Mouse (Mus musculus): ENCODE data around the gene Adnp. TPM values are rescaled to one million over a fixed set of nuclear protein-coding genes. Genes with fewer than 3 reads are reported as not detected.

Adnp gene
- polyA plus RNA-seq, 1 experiment from 2014 or later = 20.6 TPM

GRCm38 (mm10) chr2:168145437-168145836 lies 61.5 kb downstream of the Adnp start:
- Histone ChIP-seq H3K27me3 (no peaks in the 10 kb centered on the region), H3K27ac (peak overlapping the region; percentile 24; the same call in 1 of the 2 replicates), H3K4me3 (no peak overlapping the region), H3K36me3 (no peaks in the 10 kb centered on the region), H3K4me1 (peaks cover 14% of the 10 kb centered on the region), H3K9me3 (replicated peaks) (no peaks in the 10 kb centered on the region), H3K9ac (0 out of 2 replicates have a peak overlapping the region, but pooled peaks have one; percentile 39), H3K4me2 (replicated peaks) (no peak overlapping the region)
- 82% methylated on average over 2 of the region's 2 CpGs for WGBS
- no peak for ATAC-seq (ENCODE audit: low FRiP score)

DNA sequence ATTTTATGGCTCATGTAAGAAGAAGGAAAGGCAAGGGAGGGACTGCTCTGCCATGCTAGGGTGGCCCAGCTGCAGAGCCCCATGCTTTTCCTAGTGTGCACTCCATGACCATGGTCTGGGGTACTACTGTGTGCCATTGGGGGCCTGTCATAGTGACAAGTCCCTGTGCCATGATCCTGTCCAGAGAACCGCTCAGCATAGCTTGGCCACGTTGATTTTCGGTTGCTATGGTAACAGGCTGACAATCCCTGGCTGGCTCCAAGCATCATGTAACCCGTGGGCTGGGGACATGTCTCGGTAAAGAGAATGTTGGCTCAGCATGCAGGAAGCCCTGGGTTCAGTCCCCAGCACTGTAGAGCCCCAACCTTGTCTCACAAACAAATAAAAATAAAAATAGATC lies 63.1 kb downstream of the Adnp start:
- H3K27me3 ChIP-seq = no peaks in the 10 kb centered on the region

DNA sequence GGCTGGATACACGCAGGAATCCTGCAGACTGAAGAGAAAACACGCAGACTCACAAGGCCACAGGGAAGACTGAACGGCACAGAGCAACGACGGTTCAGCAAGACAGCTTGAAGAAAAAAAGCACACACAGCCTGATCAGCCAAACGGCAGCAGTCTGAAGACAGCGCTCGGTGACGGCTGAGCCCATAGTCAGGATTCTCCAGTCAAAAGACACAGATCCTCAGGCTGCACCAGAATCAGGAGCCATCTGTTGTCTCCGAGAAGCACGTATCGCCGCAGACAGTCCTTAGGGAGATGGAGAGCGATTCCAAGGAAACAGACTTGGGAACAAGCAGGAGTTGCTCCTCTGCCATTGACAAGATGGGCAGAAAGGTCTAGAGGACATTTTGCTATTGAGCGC lies 69.8 kb downstream of the Adnp start:
- Histone ChIP-seq H3K9me3 (replicated peaks) (no peaks in the 10 kb centered on the region), H3K9ac (no peak overlapping the region), H3K36me3 (no peaks in the 10 kb centered on the region), H3K4me3 (no peak overlapping the region), H3K27ac (0 out of 2 replicates have a peak overlapping the region, but pooled peaks have one; percentile 18), H3K4me2 (replicated peaks) (0 out of 2 replicates have a peak overlapping the region, but pooled peaks have one; percentile 9), H3K27me3 (no peaks in the 10 kb centered on the region), H3K4me1 (no peaks in the 10 kb centered on the region)
- no peak for ATAC-seq (ENCODE audit: low FRiP score)
- WGBS = 62% methylated on average over 15 of the region's 15 CpGs

More for the DNA sequence above, 63.1 kb downstream of the Adnp start:
- H3K36me3 ChIP-seq = no peaks in the 10 kb centered on the region
- H3K27ac ChIP-seq = no peak overlapping the region
- no peak overlapping the region for H3K4me3 ChIP-seq
- no peaks in the 10 kb centered on the region for H3K9me3 ChIP-seq (replicated peaks)
- H3K4me1 ChIP-seq = peaks cover 14% of the 10 kb centered on the region
- ATAC-seq (ENCODE audit: low FRiP score) = no peak
- no peak overlapping the region for H3K4me2 ChIP-seq (replicated peaks)
- WGBS = 37% methylated on average over 5 of the region's 5 CpGs
- H3K9ac ChIP-seq = no peak overlapping the region

Small RNAs within 50 kb of the gene (microRNA-seq; reads per million reads assigned to microRNA genes)
- gene Gm24561 = not detected

Other genes with a start within 250 kb of the Adnp start
- gene Ripor3, start 196.5 kb downstream of the Adnp start, polyA plus RNA-seq (2016; fragmentation: Nextera tagmentation; extraction: Ambion mirVana) = 1.1 and 1.3 TPM in 2 replicates
- 9.6 and 10.9 TPM in 2 replicates for gene Pard6b, start 126.1 kb downstream of the Adnp start, polyA plus RNA-seq (2016; fragmentation: Nextera tagmentation; extraction: Ambion mirVana)
- 21.7 and 22.8 TPM in 2 replicates for gene Gm20716, start 23.3 kb upstream of the Adnp start, polyA plus RNA-seq (2016; fragmentation: Nextera tagmentation; extraction: Ambion mirVana)
- gene Dpm1, start 23.5 kb upstream of the Adnp start, polyA plus RNA-seq (2016; fragmentation: Nextera tagmentation; extraction: Ambion mirVana) = 77.2 and 83.6 TPM in 2 replicates
- gene Mocs3, start 23.5 kb upstream of the Adnp start, polyA plus RNA-seq (2016; fragmentation: Nextera tagmentation; extraction: Ambion mirVana) = 12.2 and 13.7 TPM in 2 replicates
- 1.0 and 1.2 TPM in 2 replicates for gene Kcng1, start 74.6 kb upstream of the Adnp start, polyA plus RNA-seq (2016; fragmentation: Nextera tagmentation; extraction: Ambion mirVana)